Mouse (Mus musculus): ENCODE data around the gene Bloc1s4.

GRCm38 (mm10) chr5:36747071-36747470 is 1.4 kb downstream of the Bloc1s4 start:
- TF ChIP-seq CHD2 (IDR thresholded peaks at IDR 0.05; ENCODE audit: low read depth, low read length) (no peak), ZNF384 (IDR thresholded peaks at IDR 0.05; ENCODE audit: low read depth, low read length) (no peak), ZC3H11A (IDR thresholded peaks at IDR 0.05; ENCODE audit: borderline replicate concordance, low read depth, low read length) (no peak), MAFK (IDR thresholded peaks at IDR 0.05; ENCODE audit: insufficient read depth, low read depth, low read length) (no peak)

All from ES-E14 (cell line).